Mouse (Mus musculus) ES-Bruce4 (cell line): ENCODE data around the gene Eml3. TPM values are rescaled to one million over a fixed set of nuclear protein-coding genes. Genes with fewer than 3 reads are reported as not detected.
A peak's percentile ranks its signal among the peaks of the same experiment; 100 is the strongest.

Experiments
- H3K27ac ChIP-seq: 2 replicates; pipeline ENCODE4 v1.5.1; 2012; ENCODE audit warnings: low read length, inconsistent platforms; ENCODE audit not compliant: insufficient read depth
- H3K27me3 ChIP-seq: 2 replicates; pipeline ENCODE4 v1.6.1; 2012; ENCODE audit warnings: mild to moderate bottlenecking, low read length, inconsistent platforms; ENCODE audit not compliant: control insufficient read depth, poor library complexity, insufficient read depth, severe bottlenecking
- H3K36me3 ChIP-seq: 2 replicates; pipeline ENCODE4 v1.6.1; 2012; ENCODE audit warnings: inconsistent platforms, mild to moderate bottlenecking, low read length, moderate library complexity; ENCODE audit not compliant: control insufficient read depth, poor library complexity, insufficient read depth, severe bottlenecking
- H3K4me1 ChIP-seq: one replicate; pipeline ENCODE4 v1.8.1; 2011; ENCODE audit warnings: low read length; ENCODE audit not compliant: control insufficient read depth, insufficient read depth
- H3K4me3 ChIP-seq: 2 replicates; pipeline ENCODE4 v1.5.1; 2011; ENCODE audit warnings: low read depth, mild to moderate bottlenecking, low read length
- H3K9ac ChIP-seq: 2 replicates; pipeline ENCODE4 v1.6.1; 2012; ENCODE audit warnings: low read depth, mild to moderate bottlenecking, inconsistent platforms; ENCODE audit not compliant: poor library complexity, severe bottlenecking
- H3K9me3 ChIP-seq: replicated peaks from 2 replicates; pipeline ENCODE4 v1.6.1; 2012; ENCODE audit warnings: mild to moderate bottlenecking, low read length, inconsistent platforms; ENCODE audit not compliant: control insufficient read depth, poor library complexity, insufficient read depth, severe bottlenecking
- CTCF ChIP-seq: IDR thresholded peaks from one replicate; pipeline ENCODE4 v1.8.1; 2011; ENCODE audit warnings: low read depth, low read length
- EP300 ChIP-seq: IDR thresholded peaks from 2 replicates; pipeline ENCODE4 v1.6.1; 2011; ENCODE audit warnings: low read depth, low read length; ENCODE audit not compliant: insufficient read depth
- POLR2A ChIP-seq: IDR thresholded peaks from one replicate; pipeline ENCODE4 v1.8.1; 2011; ENCODE audit warnings: low read length; ENCODE audit not compliant: insufficient read depth
- polyA plus RNA-seq: library from polyadenylated mRNA; stranded (reverse); fragments of >200 nt; gene quantifications from 2 replicates; pipeline ENCODE4 v1.2.4, GENCODE M21; 2011; ENCODE audit warnings: low read depth; ENCODE audit not compliant: missing spikeins, insufficient read depth, insufficient read length

Eml3 gene
- polyA plus RNA-seq, 1 experiment: 19.2 TPM

DNA sequence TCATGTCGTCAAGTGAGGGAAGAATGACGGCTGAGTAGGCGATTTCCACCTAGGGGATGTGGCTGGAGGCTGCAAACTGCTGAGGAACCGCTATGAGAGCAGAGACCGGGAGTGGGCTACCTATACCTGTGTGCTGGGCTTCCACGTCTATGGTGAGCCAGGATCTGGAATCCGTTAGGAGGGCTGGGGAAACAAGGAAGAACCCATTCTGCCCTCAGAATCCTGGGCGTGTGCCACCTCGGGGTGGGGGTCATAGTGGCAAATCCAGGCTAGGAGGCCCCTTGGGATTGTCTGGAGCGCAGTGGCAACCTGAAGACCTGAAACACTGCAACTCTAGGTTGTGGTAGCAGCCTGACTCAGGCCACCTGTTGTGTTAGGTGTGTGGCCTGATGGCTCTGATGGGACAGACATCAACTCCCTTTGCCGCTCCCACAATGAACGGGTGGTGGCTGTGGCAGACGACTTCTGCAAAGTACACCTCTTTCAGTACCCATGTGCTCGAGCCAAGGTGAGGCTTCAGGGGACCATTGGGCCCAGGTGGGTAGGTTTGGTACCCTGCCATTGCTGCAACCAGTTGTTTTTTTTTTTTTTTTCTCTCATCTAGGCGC is 11.3 kb downstream of the Eml3 start:
- H3K4me1 ChIP-seq: peaks cover 2% of the 10 kb centered on the region
- H3K36me3 ChIP-seq: peaks cover 8% of the 10 kb centered on the region
- peak overlapping the region; percentile 28 for H3K27ac ChIP-seq

DNA sequence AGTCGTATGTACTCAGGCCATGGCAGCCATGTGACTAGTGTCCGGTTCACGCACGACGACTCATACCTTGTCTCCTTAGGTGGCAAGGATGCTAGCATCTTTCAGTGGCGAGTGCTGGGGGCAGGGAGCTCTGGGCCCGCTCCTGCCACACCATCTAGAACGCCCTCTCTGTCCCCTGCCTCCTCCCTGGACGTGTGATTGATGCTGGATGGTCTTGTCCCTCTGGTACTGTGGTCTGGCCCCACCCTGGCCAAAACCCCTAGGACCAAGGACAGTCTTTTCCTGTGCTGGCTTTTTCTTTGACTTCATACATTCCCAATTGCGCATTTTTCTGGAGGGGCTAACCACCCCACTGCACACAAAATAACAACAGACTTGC is 11.8 kb downstream of the Eml3 start:
- TF ChIP-seq POLR2A: no peak
- TF ChIP-seq CTCF: no peak
- no peak for TF ChIP-seq EP300
- Histone ChIP-seq H3K4me1 (peaks cover 2% of the 10 kb centered on the region), H3K27ac (peak overlapping the region; percentile 28), H3K4me3 (peak overlapping the region; percentile 16), H3K36me3 (peaks cover 13% of the 10 kb centered on the region), H3K9ac (peak overlapping the region; percentile 84), H3K27me3 (no peaks in the 10 kb centered on the region), H3K9me3 (no peaks in the 10 kb centered on the region)

More for the DNA sequence above, 11.3 kb downstream of the Eml3 start:
- Histone ChIP-seq H3K9me3 (no peaks in the 10 kb centered on the region), H3K4me3 (peak overlapping the region; percentile 16), H3K27me3 (no peaks in the 10 kb centered on the region), H3K9ac (peak overlapping the region; percentile 84)
- TF ChIP-seq EP300 (no peak), CTCF (no peak), POLR2A (no peak)

DNA sequence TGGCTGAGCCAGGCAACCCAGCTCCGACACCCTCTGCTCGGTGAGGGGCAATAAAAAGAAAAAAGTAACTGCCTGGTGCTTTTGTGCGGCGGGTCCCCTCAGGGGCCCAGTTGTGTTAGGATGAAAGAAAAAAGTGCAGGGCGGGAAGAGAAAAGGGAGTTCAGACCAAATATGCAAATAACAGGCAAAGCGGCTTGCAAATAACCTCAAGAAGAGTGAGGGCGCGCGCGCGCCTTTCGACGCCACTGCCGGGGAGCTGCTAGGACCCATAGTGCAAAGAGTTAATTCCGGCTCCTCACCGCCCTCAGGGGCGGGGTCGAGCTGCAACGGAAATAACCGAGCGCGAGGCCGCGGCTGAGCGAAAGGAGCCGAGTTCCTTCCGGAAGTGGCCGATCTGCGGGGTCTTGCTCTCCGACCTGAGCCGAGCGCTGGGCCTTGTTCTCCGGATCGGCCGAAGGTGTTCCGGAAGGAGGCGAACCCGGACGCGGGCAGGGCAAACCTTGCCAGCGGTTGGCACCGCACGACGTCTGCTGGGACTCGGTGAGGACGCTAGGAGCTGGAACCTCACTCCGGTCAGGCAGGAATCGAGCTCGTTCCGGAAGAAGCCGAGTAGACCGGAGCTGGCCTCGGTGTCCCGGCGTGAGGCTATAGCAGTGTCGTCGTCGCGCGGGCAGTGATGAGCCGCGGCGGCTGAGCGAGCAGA is 12.3 kb downstream of the Eml3 start, which contains the start of gene Mta2:
Mta2 (plus strand) TSS at position 361 of the 703 bp plus-strand sequence.
- Histone ChIP-seq H3K4me1 (peaks cover 2% of the 10 kb centered on the region), H3K27ac (peak within 1 kb of the TSS; percentile 60), H3K36me3 (peaks cover 18% of the 10 kb centered on the region), H3K27me3 (no peaks in the 10 kb centered on the region), H3K9ac (peak within 1 kb of the TSS; percentile 84), H3K4me3 (peak within 1 kb of the TSS; percentile 71), H3K9me3 (no peaks in the 10 kb centered on the region)
- TF ChIP-seq POLR2A (peak; percentile 36), EP300 (0 out of 2 replicates have a peak, but pooled peaks have one; percentile 11), CTCF (no peak)

DNA sequence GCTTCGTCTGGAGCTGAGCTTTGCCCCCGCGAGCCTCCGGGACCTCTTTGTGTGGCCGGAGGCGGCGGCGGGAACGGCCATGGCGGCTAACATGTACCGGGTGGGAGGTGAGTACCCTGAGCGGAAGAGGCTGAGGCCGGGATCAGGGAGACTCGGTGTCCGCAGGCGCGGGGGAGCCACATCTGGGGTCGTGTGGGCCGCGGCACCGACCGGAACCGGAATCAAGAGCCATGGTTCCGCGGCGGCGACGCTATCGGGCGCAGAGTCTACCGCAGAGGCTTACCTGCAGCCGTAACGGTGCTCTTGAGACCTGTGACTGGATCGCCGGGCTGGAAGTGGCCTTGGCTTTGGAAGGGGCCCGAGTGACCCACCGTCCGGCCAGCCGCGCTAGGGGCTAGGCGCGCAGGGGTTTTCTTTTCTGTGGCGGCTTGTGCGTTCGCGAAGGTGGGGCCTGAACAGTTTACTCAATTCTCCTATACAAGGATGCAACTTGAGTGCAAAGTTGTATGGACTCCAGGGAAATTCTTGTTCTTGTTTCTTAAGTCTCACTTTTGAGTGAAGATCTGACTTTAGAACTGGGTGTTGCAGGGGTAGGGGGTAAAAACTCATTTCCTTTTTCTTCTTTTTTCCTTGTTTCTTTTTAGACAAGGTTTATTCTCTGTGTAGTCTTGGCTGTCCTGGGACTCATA is 13.1 kb downstream of the Eml3 start:
- Histone ChIP-seq H3K4me3 (peak overlapping the region; percentile 71), H3K9me3 (no peaks in the 10 kb centered on the region), H3K9ac (peak overlapping the region; percentile 84), H3K27me3 (no peaks in the 10 kb centered on the region), H3K27ac (peak overlapping the region; percentile 60), H3K36me3 (peaks cover 24% of the 10 kb centered on the region), H3K4me1 (peaks cover 2% of the 10 kb centered on the region)
- TF ChIP-seq POLR2A (no peak), CTCF (no peak), EP300 (no peak)

DNA sequence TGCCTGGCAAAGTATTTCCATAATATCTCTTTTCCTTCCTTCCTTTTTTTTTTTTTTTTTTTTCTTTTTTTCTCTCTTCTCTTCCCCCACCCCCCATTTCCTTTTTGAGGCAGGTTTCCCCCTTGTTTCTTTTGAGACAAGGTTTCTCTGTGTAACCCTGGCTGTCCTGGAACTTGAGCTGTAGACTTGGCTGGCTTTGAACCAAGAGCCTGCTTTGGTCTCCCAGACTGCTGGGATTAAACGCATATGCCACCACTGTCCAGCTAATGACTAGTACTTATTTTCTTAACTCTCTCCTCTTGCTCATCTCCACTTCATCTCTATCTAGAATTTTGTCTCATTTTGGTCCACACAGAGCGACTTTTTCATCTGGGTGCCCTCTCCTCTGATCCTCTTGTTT is 13.7 kb downstream of the Eml3 start:
- Histone ChIP-seq H3K4me3 (peak overlapping the region; percentile 68), H3K9ac (peak overlapping the region; percentile 84), H3K4me1 (peaks cover 2% of the 10 kb centered on the region), H3K36me3 (peaks cover 30% of the 10 kb centered on the region), H3K27me3 (no peaks in the 10 kb centered on the region), H3K27ac (peak overlapping the region; percentile 60; the same call in 1 of the 2 replicates), H3K9me3 (no peaks in the 10 kb centered on the region)
- TF ChIP-seq CTCF: no peak
- no peak for TF ChIP-seq POLR2A
- no peak for TF ChIP-seq EP300

DNA sequence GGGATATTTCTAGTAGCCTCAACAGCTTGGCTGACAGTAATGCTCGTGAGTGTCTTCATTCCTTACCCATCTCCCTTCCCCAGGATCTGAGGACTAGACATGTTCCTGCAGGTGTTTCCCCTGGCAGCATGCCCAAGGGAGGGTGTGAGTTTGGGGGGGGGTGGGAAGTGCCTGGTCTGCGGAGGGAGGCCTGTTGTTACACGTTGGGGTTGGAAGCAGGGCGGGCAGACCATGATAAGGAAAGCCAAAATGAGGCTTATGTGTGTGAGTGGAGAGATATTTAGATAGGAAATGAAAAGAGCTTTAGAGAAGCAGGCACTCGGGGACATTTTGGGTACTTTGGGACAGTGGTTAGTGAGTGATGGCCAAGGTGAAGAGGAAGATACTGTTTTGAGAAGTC is 14.7 kb downstream of the Eml3 start:
- H3K36me3 ChIP-seq: peaks cover 40% of the 10 kb centered on the region
- peaks cover 2% of the 10 kb centered on the region for H3K4me1 ChIP-seq
- no peak overlapping the region for H3K4me3 ChIP-seq
- H3K27me3 ChIP-seq: no peaks in the 10 kb centered on the region
- H3K9ac ChIP-seq: 0 out of 2 replicates have a peak overlapping the region, but pooled peaks have one; percentile 19
- H3K27ac ChIP-seq: no peak overlapping the region
- TF ChIP-seq POLR2A (no peak), CTCF (no peak), EP300 (no peak)
- no peaks in the 10 kb centered on the region for H3K9me3 ChIP-seq
